Mouse (Mus musculus) intestine, embryonic 14.5 days (tissue): Measurements from ENCODE around the gene Tnfrsf9. TPM values are rescaled to one million over a fixed set of nuclear protein-coding genes. Genes with fewer than 3 reads are reported as not detected.

Experiments
- ATAC-seq: fragments of 200-750 bp; cut with Nextera tagmentation; replicated peaks from 2 replicates; pipeline ENCODE4 v1.8.0; 2017; ENCODE audit warnings: low read depth, moderate number of reproducible peaks, moderate TSS enrichment, moderate library complexity; ENCODE audit not compliant: low FRiP score, low TSS enrichment
- DNase-seq: peaks from one replicate; pipeline ENCODE4 v3.0.0-alpha.2; 2018; ENCODE audit warnings: low spot score
- H3K27ac ChIP-seq: fragments of 300-500 bp; sonication (generic); 2 replicates; pipeline ENCODE4 v1.5.1; 2014; ENCODE audit warnings: low read depth, mild to moderate bottlenecking, control low read depth
- H3K27me3 ChIP-seq: fragments of 300-500 bp; sonication (generic); replicated peaks from 2 replicates; pipeline ENCODE4 v1.6.1; 2014; ENCODE audit warnings: low read length, control low read depth; ENCODE audit not compliant: control insufficient read depth, insufficient read depth
- H3K36me3 ChIP-seq: fragments of 300-500 bp; sonication (generic); 2 replicates; pipeline ENCODE4 v1.6.1; 2014; ENCODE audit warnings: low read length, control low read depth; ENCODE audit not compliant: control insufficient read depth, insufficient read depth
- H3K4me1 ChIP-seq: fragments of 300-500 bp; sonication (generic); replicated peaks from 2 replicates; pipeline ENCODE4 v1.6.1; 2014; ENCODE audit warnings: low read length, control low read depth, mixed read lengths; ENCODE audit not compliant: control insufficient read depth, insufficient read depth
- H3K4me2 ChIP-seq: fragments of 300-500 bp; sonication (generic); 2 replicates; pipeline ENCODE4 v1.6.1; 2014; ENCODE audit warnings: low read length
- H3K4me3 ChIP-seq: fragments of 300-500 bp; sonication (generic); 2 replicates; pipeline ENCODE4 v1.5.1; 2014; ENCODE audit warnings: low read depth, low read length, control low read depth, mixed read lengths
- H3K9ac ChIP-seq: fragments of 300-500 bp; sonication (generic); 2 replicates; pipeline ENCODE4 v1.6.1; 2014; ENCODE audit warnings: mild to moderate bottlenecking, low read length
- H3K9me3 ChIP-seq: fragments of 300-500 bp; sonication (generic); 2 replicates; pipeline ENCODE4 v1.6.1; 2016; ENCODE audit warnings: low read length, control low read depth; ENCODE audit not compliant: control insufficient read depth
- WGBS: fragments of 180-500 bp; shearing (Covaris S2); extraction: QIAGEN DNeasy Blood & Tissue Kit; methylation state at CpG from one replicate; pipeline ENCODE4 v1.1.7; 2014; 5-methylcytosine and 5-hydroxymethylcytosine counted together
- polyA plus RNA-seq: library from polyadenylated mRNA; unstranded; fragments of >200 nt; fragmentation: Nextera tagmentation; extraction: Ambion mirVana; gene quantifications from 2 replicates; pipeline ENCODE4 v1.2.1, GENCODE M21; 2014

Gene Tnfrsf9
- polyA plus RNA-seq, 1 experiment from 2014 or later, result 1.3 TPM

DNA sequence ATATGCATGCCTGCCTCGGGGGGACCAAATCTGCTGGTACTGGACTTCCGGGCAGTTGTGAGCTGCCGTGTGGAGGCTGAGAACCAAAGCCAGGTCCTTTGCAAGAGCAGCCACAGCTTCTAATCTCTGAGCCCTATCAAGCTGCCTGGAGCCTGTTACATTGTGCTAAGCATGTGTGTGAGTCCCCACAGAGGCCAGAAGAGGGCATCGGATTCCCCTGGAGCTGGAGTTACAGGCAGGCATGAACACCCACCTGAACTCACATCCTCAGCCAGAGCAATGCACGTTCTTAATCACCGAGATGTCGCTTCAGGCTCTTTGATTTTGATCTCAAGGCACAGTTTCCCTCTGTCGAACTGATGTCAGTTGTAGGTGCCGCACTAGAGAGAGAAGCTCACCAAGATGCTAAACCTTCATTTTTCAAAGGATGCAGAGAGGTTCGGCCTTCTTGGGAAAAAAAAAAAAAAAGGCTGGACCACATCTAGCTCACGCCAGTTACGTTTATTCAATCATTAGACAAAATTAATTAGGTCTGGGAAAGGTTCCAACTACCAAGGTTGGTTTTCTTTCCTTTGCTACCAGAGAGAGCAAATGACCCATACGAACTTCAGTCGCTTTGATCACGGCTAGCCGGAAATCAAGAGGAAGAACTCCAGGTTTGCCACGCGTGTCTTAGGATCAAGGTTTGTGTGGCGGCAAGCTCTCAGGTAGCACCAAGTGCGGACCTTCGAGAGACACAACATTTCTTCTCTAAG lies 64.0 kb downstream of the Tnfrsf9 start:
- H3K27me3 ChIP-seq, result no peaks in the 10 kb centered on the region
- ATAC-seq, result no peak
- H3K9me3 ChIP-seq, result no peaks in the 10 kb centered on the region
- DNase-seq, result no peak
- WGBS, result 88% methylated on average over 21 of the region's 21 CpGs
- H3K4me3 ChIP-seq, result no peak overlapping the region
- no peak overlapping the region for H3K4me2 ChIP-seq
- H3K4me1 ChIP-seq, result no peaks in the 10 kb centered on the region
- H3K36me3 ChIP-seq, result no peaks in the 10 kb centered on the region
- H3K9ac ChIP-seq, result no peak overlapping the region
- no peak overlapping the region for H3K27ac ChIP-seq

- no peak for ATAC-seq
- 74% methylated on average over 9 of the region's 9 CpGs for WGBS
- Histone ChIP-seq H3K27me3 (no peaks in the 10 kb centered on the region), H3K4me3 (no peak overlapping the region), H3K4me1 (no peaks in the 10 kb centered on the region), H3K9me3 (no peaks in the 10 kb centered on the region), H3K9ac (no peak overlapping the region), H3K36me3 (no peaks in the 10 kb centered on the region), H3K4me2 (no peak overlapping the region), H3K27ac (no peak overlapping the region)
- DNase-seq, result no peak
Measured at GRCm38 (mm10) chr4:150979455-150979854, 65.1 kb downstream of the Tnfrsf9 start.

DNA sequence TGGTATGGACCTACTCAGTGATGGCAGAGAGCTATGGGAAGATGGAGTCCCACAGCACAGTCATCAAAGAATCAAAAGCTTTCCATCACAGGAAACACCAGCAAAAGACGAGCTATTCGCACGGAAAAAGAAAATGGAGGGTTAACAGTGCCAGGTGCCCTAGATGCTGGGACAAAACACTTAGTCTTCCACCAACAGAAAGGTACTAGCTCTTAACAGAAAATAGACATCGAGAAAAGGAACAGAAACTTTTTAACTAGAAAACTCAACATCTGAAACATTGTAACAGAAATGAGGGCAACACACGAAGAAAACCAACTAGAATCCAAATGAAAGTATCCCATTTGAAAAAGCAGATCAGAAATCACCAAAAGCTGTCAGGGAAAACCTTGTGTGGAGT lies 65.8 kb downstream of the Tnfrsf9 start:
- WGBS, result 84% methylated on average over 5 of the region's 5 CpGs
- ATAC-seq (no peak), DNase-seq (no peak)
- H3K27ac ChIP-seq, result no peak overlapping the region
- H3K4me1 ChIP-seq, result no peaks in the 10 kb centered on the region
- no peak overlapping the region for H3K4me3 ChIP-seq
- H3K9ac ChIP-seq, result no peak overlapping the region
- no peak overlapping the region for H3K4me2 ChIP-seq
- H3K9me3 ChIP-seq, result no peaks in the 10 kb centered on the region
- H3K27me3 ChIP-seq, result no peaks in the 10 kb centered on the region
- H3K36me3 ChIP-seq, result no peaks in the 10 kb centered on the region

GRCm38 (mm10) chr4:150990148-150990547 lies 75.8 kb downstream of the Tnfrsf9 start:
- no peaks in the 10 kb centered on the region for H3K9me3 ChIP-seq
- DNase-seq (no peak), ATAC-seq (no peak)
- H3K27me3 ChIP-seq, result no peaks in the 10 kb centered on the region
- no peak overlapping the region for H3K27ac ChIP-seq
- no peaks in the 10 kb centered on the region for H3K36me3 ChIP-seq
- WGBS, result 40% methylated on average over 6 of the region's 6 CpGs
- H3K4me1 ChIP-seq, result no peaks in the 10 kb centered on the region
- no peak overlapping the region for H3K4me2 ChIP-seq
- H3K9ac ChIP-seq, result no peak overlapping the region
- H3K4me3 ChIP-seq, result no peak overlapping the region

Other genes with a start within 250 kb of the Tnfrsf9 start
- gene Errfi1, start 60.6 kb upstream of the Tnfrsf9 start, polyA plus RNA-seq, result 27.4 and 28.8 TPM in 2 replicates
- gene Park7, start 125 bp upstream of the Tnfrsf9 start, polyA plus RNA-seq, result 482 and 487 TPM in 2 replicates
- not detected in 2 replicates for gene Uts2, start 82.5 kb downstream of the Tnfrsf9 start, polyA plus RNA-seq
- gene Per3, start 130.1 kb downstream of the Tnfrsf9 start, polyA plus RNA-seq, result 6.0 and 7.0 TPM in 2 replicates
- 71.5 and 90.5 TPM in 2 replicates for gene Vamp3, start 143.4 kb downstream of the Tnfrsf9 start, polyA plus RNA-seq
- gene Gm13090, start 175.0 kb downstream of the Tnfrsf9 start, polyA plus RNA-seq, result not detected in 2 replicates